Mouse (Mus musculus): ENCODE results near the gene Lrif1.
"Not testable (repeated sequence)": the region's sequence is repeated elsewhere in the genome, so short reads cannot be mapped to it uniquely, and the experiment has no call there.

Gene Lrif1

DNA sequence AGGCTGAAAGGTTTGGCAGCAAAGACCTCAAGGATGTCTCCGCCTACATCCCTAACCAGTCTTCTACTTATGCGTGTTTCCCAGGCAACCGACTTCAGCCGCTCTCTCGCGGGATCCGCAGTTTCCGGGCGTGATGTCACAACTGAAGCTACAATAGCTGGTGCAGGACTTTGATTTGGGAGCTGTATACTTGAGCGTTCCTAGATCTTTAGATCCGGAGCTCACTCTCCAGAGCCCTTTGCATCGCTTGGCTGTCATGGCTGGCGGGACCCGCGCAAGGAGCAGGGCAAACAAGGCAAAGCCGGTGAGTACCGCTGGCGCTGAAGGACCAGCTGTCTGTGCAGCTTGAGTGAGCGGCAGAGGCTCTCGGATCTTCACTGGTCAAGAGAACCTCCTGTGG, at the start of gene Lrif1:
Gene Lrif1 (plus strand): TSS at position 158 of the 400 bp plus-strand sequence.
- DNase-seq (ENCODE audit: low spot score), result peak; percentile 58

DNA sequence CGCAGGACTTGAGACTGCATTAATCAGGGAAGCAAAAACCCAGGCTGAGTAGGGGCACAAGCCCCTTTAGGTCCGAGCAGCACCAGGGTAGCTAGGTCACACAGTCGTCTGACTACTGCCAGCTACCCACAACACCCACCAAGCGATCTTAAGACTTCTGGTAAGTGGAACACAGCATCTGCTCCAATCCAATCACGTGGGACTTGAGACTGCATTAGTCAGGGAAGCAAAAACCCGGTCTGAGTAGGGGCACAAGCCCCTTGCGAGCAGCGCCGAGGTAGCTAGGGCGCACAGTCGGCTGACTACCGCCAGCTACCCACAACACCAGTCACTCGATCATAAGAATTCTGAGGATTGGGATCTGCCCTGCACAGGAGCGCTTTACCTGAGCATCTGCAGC, 12.0 kb upstream of the Lrif1 start:
- DNase-seq (ENCODE audit: low spot score), result not testable (repeated sequence)

DNA sequence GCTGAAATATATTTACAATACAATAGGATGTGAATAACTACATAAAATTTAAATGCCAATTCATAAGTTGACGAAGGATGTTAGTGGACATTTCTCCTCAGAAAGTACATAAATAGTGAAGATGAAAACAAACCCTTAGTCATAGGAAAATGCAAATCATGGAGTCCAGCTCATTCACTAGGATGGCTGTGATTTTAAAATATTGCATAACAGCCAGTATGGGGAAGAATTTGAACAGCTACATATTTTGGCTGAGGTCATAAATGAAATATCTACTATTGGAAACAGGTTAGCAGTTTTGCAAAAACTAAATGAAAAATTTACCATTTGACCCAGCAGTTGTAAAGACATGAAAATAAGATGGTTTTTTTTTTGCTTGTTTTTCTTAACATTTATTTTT, 594 bp downstream of the Lrif1 start:
- no peak for DNase-seq (ENCODE audit: low spot score)

DNA sequence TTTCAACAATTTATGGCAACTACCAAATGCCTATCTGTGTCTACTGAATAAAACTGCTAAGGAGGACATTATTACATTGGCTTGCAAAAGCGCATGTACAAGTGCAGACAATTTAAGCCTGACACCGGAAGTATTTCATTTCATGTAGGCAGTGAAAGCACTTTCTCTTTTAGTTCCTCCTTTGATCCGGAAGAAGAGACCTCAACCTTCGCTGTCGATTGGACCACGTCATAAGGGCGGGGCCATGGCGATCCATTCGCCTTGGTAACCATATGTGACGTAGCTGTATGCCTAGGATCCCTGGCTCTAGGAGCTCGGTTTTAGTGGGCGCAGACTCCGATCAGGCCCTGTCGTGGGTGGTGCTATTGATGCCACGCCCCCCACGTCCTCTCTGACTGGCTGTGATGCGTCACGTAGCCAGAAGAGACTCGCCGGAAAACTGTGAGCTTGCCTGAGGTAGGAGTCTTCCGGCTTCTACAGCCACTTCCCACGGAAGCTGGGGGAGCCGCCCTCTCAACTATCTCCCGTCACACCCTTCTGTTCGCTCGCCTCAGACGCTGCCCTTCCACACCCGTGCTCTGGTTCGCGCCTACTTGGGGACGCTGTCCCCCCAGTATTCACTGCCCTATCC, 36.7 kb downstream of the Lrif1 start:
- peak; percentile 96 for DNase-seq (ENCODE audit: low spot score)

DNA sequence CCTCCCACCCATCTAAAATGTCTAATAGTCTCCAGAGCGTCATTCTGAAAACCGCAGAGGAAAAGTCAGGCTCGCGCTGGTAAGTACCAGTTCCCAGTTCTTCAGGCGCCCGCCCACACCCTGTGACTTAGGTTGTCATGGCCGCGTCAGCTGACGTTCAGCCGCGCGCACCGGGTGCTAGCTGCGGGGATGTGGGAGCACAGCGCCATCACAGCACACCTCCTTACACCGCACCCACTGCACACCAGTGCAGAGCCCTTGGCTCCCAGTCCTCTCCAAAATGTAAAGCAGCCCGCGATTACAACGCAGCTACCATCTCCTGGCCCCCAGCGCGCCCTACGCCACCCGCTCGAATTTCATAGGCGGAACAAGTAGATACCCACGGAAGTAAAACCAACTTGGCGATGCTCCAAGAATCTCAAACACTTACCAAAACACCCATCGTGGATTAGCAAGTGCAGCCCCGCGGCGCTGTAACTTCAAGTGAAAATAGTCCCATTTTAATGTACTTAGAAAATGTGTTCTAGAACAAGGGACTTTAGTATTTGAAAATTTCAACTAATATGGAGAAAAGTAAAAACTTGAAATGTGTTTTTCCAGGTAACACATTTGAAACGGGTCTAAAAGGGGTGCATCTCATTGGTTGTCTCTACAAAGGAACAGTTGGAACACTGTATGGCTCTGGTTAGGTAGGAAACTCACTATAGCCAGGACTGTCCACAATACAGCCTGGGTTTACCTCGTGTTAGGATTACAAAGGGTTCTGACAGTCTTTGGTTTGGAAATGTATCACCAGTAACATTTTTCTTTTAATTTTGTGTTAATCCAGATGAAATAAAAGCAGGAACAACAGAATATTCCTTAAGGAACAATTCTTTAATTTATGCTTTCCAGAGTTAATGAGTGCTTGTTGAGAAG, 37.5 kb downstream of the Lrif1 start:
- DNase-seq (ENCODE audit: low spot score), result peak; percentile 92

DNA sequence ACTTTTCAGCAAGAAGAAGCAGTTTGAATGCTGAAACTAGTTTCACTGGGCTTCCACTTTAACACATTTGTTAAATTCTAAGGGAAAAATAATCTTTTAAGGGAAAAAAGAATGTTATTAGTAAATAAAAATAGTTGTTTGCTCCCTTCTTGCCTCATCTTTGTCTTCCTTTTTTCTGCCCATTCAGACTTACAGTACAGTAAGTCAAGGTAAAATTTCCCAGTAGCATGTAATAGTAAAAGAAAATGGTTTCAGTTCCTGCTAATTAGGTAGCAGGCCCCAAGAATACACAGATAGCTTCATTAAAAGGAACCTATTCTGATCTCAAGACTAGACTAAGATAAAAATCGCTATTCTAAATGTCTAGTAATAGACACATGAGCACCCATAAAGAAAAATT, 71.1 kb downstream of the Lrif1 start:
- no peak for DNase-seq (ENCODE audit: low spot score)

DNA sequence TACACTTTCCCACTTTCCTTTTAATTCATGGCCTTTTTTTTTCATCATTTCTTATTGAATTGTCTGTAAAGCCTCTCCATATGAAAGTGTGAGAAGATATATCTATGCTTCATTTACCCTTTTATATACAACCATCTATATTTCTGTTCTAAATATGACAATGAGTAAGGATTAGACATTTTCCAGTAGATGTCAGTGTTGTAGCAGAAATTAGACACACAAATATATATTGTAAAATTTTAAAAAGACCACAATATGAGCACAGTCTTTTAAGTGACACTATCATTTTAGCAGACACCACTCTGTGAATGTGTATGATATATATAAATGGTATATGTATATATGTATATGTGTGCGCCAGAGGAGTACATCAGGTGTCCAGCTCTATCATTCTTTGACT, 87.0 kb downstream of the Lrif1 start:
- no peak for DNase-seq (ENCODE audit: low spot score)

DNA sequence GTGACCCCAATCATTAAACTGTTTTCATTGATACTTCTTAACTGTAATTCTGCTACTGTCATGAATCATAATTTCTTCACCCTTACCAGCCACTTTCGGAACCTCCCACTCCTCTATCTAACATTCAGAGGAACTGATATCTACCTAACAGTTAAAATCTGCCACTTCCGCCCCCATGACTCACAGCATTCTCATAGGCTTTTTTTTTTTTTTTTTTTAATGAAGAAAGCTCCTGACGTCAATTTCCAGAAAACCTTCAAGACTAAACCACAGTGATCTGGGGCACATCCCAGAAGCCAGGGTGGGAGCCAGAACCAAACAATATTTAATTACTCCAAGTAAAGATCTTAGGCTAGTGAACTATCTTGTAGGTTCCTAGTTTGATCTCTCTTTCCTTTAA, 100.3 kb downstream of the Lrif1 start:
- DNase-seq (ENCODE audit: low spot score), result no peak

All from yolk sac, embryonic 10.5 days (tissue).